Mouse (Mus musculus) mouse trophoblast stem cell (cell line): Measurements from ENCODE around the gene Zfp963.
"Not testable (repeated sequence)": the region's sequence is repeated elsewhere in the genome, so short reads cannot be mapped to it uniquely, and the experiment has no call there.

Source experiments
- in situ Hi-C, 2 experiments: fragments of 300-500 bp; cut with MseI, MboI; formaldehyde crosslinking; loops; 2 replicates in 1 of 2; 3 replicates in 1 of 2; pipeline ENCODE4 v1.15.1; 2025

Zfp963 gene

GRCm38 (mm10) chr8:69740763-69741162 is 9.0 kb downstream of the Zfp963 start:
- in situ Hi-C loops, result no loop called here

- in situ Hi-C loops, result no loop called here
These were observed 14.3 kb downstream of the Zfp963 start for GRCm38 (mm10) chr8:69735495-69735894.

- in situ Hi-C loops, result no loop called here
These were observed 32.6 kb downstream of the Zfp963 start for GRCm38 (mm10) chr8:69717232-69717580.

GRCm38 (mm10) chr8:69716403-69717231 is 33.2 kb downstream of the Zfp963 start:
- in situ Hi-C loops, result no loop called here

GRCm38 (mm10) chr8:69715366-69715765 is 34.4 kb downstream of the Zfp963 start:
- in situ Hi-C loops, result no loop called here

GRCm38 (mm10) chr8:69713516-69713915 is 36.3 kb downstream of the Zfp963 start:
- in situ Hi-C loops, result no loop called here

- in situ Hi-C loops, result not testable (repeated sequence)
These were observed 39.1 kb downstream of the Zfp963 start, which contains the start of gene Zfp869 for GRCm38 (mm10) chr8:69710624-69711023. Gene Zfp869, minus strand, starts transcription at chr8:69710724.

GRCm38 (mm10) chr8:69701810-69702209 is 48.0 kb downstream of the Zfp963 start:
- in situ Hi-C loops, result no loop called here
